Mouse (Mus musculus) bone marrow, adult 2 months (tissue): ENCODE data around the gene Gm10382. TPM values are rescaled to one million over a fixed set of nuclear protein-coding genes. Genes with fewer than 3 reads are reported as not detected.

Source experiments
- H3K27ac ChIP-seq: fragments of 200-500 bp; 2 replicates; pipeline ENCODE4 v1.5.1; 2012; ENCODE audit warnings: low read depth, mild to moderate bottlenecking, control low read depth, inconsistent platforms, low read length; ENCODE audit not compliant: control insufficient read depth, poor library complexity, insufficient read depth
- H3K4me1 ChIP-seq: fragments of 200-500 bp; 2 replicates; pipeline ENCODE4 v1.6.1; 2011; ENCODE audit warnings: low read length; ENCODE audit not compliant: control insufficient read depth, insufficient read depth
- H3K4me3 ChIP-seq: fragments of 200-500 bp; replicated peaks from 2 replicates; pipeline ENCODE3; 2011; ENCODE audit warnings: mild to moderate bottlenecking, low read depth, low read length, control low read depth; ENCODE audit not compliant: control insufficient read depth
- CTCF ChIP-seq: fragments of 200-500 bp; IDR thresholded peaks from 2 replicates; pipeline ENCODE4 v1.5.1; 2011; ENCODE audit warnings: low read length, control low read depth; ENCODE audit not compliant: control insufficient read depth, insufficient read depth
- POLR2A ChIP-seq: fragments of 200-500 bp; IDR thresholded peaks from 2 replicates; pipeline ENCODE4 v1.6.1; 2011; ENCODE audit warnings: low read depth, mild to moderate bottlenecking, control low read depth, low read length, borderline replicate concordance; ENCODE audit not compliant: control insufficient read depth
- WGBS: fragments of 180-500 bp; shearing (Covaris S2); methylation state at CpG from one replicate; pipeline ENCODE4 v1.1.7; 2018; 5-methylcytosine and 5-hydroxymethylcytosine counted together
- polyA plus RNA-seq: library from polyadenylated mRNA; stranded (reverse); fragments of >200 nt; gene quantifications from 2 replicates; pipeline ENCODE4 v1.2.4, GENCODE M21; 2011; ENCODE audit warnings: low replicate concordance; ENCODE audit not compliant: missing spikeins, insufficient read depth, insufficient read length

Gene Gm10382
- polyA plus RNA-seq, 1 experiment: not detected

- Histone ChIP-seq H3K4me1 (no peaks in the 10 kb centered on the region), H3K4me3 (no peak overlapping the region), H3K27ac (no peak overlapping the region)
- 54% methylated on average over 7 of the region's 7 CpGs for WGBS
- TF ChIP-seq CTCF (no peak), POLR2A (no peak)
Measured at GRCm38 (mm10) chr5:125400903-125401302, 11.8 kb downstream of the Gm10382 start.

GRCm38 (mm10) chr5:125402476-125402875, 13.4 kb downstream of the Gm10382 start:
- 85% methylated on average over 10 of the region's 10 CpGs for WGBS
- no peak overlapping the region for H3K27ac ChIP-seq
- TF ChIP-seq POLR2A: no peak
- no peak for TF ChIP-seq CTCF
- no peak overlapping the region for H3K4me3 ChIP-seq
- peaks cover 2% of the 10 kb centered on the region; the same call in 1 of the 2 replicates for H3K4me1 ChIP-seq

DNA sequence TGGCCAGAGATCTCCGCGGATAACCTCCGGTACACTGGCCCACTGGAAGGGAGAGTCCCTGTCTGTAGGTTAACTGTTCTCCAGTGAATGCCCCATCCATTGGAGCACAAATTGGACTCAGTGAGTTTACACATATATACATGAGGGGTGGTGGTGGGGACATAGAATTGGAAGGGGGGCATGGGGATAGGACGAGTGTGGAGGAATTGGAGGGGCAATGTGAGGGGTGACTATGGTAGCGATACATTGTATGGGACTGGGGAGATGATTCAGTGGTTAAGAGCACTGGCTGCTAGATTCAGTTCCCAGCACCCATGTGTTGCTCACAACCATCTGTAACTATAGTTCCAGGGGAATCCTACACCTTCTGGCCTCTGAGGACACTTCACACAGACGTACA, 13.9 kb downstream of the Gm10382 start:
- no peak overlapping the region for H3K4me3 ChIP-seq

GRCm38 (mm10) chr5:125403481-125404465, 14.7 kb downstream of the Gm10382 start:
- H3K4me1 ChIP-seq: peaks cover 2% of the 10 kb centered on the region; the same call in 1 of the 2 replicates
- WGBS: 41% methylated on average over 31 of the region's 31 CpGs
- no peak overlapping the region for H3K27ac ChIP-seq
- H3K4me3 ChIP-seq: no peak overlapping the region
- TF ChIP-seq POLR2A: no peak
- TF ChIP-seq CTCF: no peak

More for the DNA sequence above, 13.9 kb downstream of the Gm10382 start:
- 83% methylated on average over 6 of the region's 6 CpGs for WGBS
- H3K27ac ChIP-seq: no peak overlapping the region
- H3K4me1 ChIP-seq: peaks cover 2% of the 10 kb centered on the region; the same call in 1 of the 2 replicates
- TF ChIP-seq CTCF (no peak), POLR2A (no peak)

- TF ChIP-seq CTCF (no peak), POLR2A (no peak)
- peaks cover 2% of the 10 kb centered on the region; the same call in 1 of the 2 replicates for H3K4me1 ChIP-seq
- no peak overlapping the region for H3K27ac ChIP-seq
- H3K4me3 ChIP-seq: peak overlapping the region; percentile 78
- under 1% methylated on average over 7 of the region's 7 CpGs for WGBS
Measured at GRCm38 (mm10) chr5:125404536-125404902, 15.4 kb downstream of the Gm10382 start.

DNA sequence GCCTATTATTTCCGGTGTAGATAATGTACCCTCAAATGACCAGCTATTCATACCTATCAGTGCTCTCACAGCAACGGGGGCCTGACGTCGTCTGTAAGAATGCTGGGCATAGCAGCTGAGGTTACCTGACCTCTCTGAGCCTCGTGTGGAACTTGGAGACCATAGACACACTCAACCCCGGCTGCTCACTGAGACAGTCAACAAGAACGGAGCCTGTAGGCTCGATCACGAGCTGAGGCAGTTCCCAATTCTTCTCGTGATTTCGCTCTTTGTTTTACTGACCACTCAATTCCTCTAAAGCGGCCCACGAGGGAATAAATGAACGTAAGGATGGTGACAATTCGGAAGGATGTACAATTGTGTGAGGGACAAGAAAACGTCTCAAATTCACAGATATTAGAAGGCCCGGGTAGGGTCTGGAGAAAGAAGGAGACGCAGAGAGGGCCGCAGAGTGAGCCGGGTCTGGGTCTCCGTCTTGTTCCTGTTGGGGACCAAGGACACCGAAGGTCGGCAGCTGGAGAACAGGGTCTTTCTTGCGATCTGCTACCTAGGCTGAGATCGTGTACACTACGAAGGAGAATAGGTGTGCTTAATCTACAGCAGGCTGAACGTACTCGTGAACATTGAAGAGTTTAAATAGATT, 15.9 kb downstream of the Gm10382 start:
- TF ChIP-seq CTCF (no peak), POLR2A (no peak)
- H3K27ac ChIP-seq: peak overlapping the region; percentile 62
- peak overlapping the region; percentile 78 for H3K4me3 ChIP-seq
- peaks cover 2% of the 10 kb centered on the region; the same call in 1 of the 2 replicates for H3K4me1 ChIP-seq
- WGBS: under 1% methylated on average over 28 of the region's 28 CpGs

DNA sequence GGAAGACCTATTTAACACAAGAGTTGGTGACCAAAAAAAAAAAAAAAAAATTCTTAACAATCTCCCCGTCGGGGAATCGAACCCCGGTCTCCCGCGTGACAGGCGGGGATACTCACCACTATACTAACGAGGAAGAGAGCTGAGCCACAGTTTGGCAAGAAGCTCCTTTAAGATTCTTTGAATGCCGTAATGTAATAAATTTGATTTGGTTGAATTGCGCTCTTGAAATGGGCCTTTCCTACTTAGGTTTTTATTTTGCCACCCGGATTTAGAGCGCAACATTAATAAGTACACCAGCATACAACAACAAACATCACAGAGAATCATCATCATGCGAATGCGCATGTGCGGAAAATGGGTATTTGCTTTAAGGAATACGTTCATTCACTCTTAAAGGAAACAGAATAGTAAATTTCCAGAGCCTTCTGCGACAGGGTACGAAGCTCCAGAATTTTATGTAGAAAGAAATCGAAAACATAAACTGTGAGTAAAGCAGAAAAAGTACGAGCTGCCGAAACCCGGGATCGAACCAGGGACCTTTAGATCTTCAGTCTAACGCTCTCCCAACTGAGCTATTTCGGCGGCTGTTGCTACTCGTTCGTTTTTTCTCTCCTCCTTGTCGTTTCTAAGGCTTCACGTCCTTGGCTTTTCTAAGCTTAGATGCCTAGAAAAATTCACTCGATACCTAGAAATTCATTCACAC, 16.6 kb downstream of the Gm10382 start:
- H3K4me1 ChIP-seq: peaks cover 2% of the 10 kb centered on the region; the same call in 1 of the 2 replicates
- WGBS: under 1% methylated on average over 31 of the region's 31 CpGs
- peak overlapping the region; percentile 78 for H3K4me3 ChIP-seq
- TF ChIP-seq CTCF: no peak
- no peak for TF ChIP-seq POLR2A
- H3K27ac ChIP-seq: no peak overlapping the region; the same call in 1 of the 2 replicates
